Mouse (Mus musculus): ENCODE data around the gene Ino80b.

DNA sequence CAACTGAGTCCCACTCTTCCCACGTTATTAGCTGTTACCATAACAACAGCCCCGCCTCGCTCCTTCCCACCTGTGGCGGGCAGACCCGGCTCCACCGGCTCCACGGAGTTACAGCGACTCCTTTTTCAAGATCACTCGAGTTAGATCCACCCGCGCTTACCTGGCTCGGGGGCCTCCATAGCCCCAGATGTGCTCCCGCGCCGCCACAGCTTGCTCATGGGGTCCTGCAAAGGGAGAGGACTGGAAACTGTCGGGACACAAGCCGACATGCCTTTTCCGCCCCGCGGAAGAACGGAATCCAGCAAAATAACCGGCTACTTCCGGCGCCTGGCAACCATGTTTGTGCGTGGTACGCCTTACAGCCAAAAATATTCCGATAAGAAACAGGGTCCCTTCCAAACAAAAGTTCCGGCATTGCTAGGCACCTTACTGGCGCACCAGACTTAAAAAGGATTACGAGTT lies 349 bp downstream of the Ino80b start:
- TF ChIP-seq CTCF (IDR thresholded peaks at IDR 0.05; ENCODE audit: extremely low read depth, insufficient read depth, insufficient read length, insufficient replicate concordance) (no peak), POLR2A (IDR thresholded peaks at IDR 0.05; ENCODE audit: low read depth, low read length) (peak; percentile 26; the same call in 1 of the 2 replicates)
